Mouse (Mus musculus) stomach, postnatal 0 days (tissue): ENCODE data around the gene Cfap44.

Source experiments
- CTCF ChIP-seq: IDR thresholded peaks from 2 replicates; pipeline ENCODE4 v1.5.1; 2016; ENCODE audit warnings: antibody characterized with exemption, low read depth, mild to moderate bottlenecking, moderate library complexity
- EP300 ChIP-seq: optimal IDR thresholded peaks from 2 replicates; pipeline ENCODE3; 2016; ENCODE audit warnings: antibody characterized with exemption

- peak; percentile 99 for TF ChIP-seq CTCF
- no peak for TF ChIP-seq EP300
Observed at GRCm38 (mm10) chr16:44484079-44484478, 89.5 kb downstream of the Cfap44 start.
